Mouse (Mus musculus) heart, embryonic 14.5 days (tissue): ENCODE measurements around the gene Dlk1. TPM values are rescaled to one million over a fixed set of nuclear protein-coding genes. Genes with fewer than 3 reads are reported as not detected.
A peak's percentile ranks its signal among the peaks of the same experiment; 100 is the strongest.

Source experiments
- ATAC-seq: fragments of 200-750 bp; cut with Nextera tagmentation; 2 replicates; pipeline ENCODE4 v1.8.0; 2017; ENCODE audit warnings: low read depth, moderate TSS enrichment; ENCODE audit not compliant: insufficient number of reproducible peaks, insufficient read depth, low FRiP score
- H3K27ac ChIP-seq, 2 experiments: fragments of 200-500 bp in 1 of 2; fragments of 300-500 bp in 1 of 2; sonication (generic) in 1 of 2; replicated peaks in 1 of 2; 2 replicates each; pipeline ENCODE4 v1.5.1; 2012 to 2014; ENCODE audit warnings: low read depth in 2 of 2, low read length in 2 of 2, control low read depth in 1 of 2, mild to moderate bottlenecking in 1 of 2, mixed read lengths in 1 of 2; ENCODE audit not compliant: control insufficient read depth in 1 of 2, insufficient read depth in 1 of 2
- H3K27me3 ChIP-seq: fragments of 300-500 bp; sonication (generic); 2 replicates; pipeline ENCODE4 v1.6.1; 2014; ENCODE audit warnings: mild to moderate bottlenecking, low read length, control low read depth; ENCODE audit not compliant: control insufficient read depth, insufficient read depth
- H3K36me3 ChIP-seq: fragments of 300-500 bp; sonication (generic); 2 replicates; pipeline ENCODE4 v1.6.1; 2014; ENCODE audit warnings: mild to moderate bottlenecking, control low read depth, low read length, mixed read lengths; ENCODE audit not compliant: control insufficient read depth, insufficient read depth
- H3K4me1 ChIP-seq, 2 experiments: fragments of 200-500 bp in 1 of 2; fragments of 300-500 bp in 1 of 2; sonication (generic) in 1 of 2; 2 replicates each; pipeline ENCODE4 v1.6.1; 2012 to 2014; ENCODE audit warnings: low read length in 2 of 2, control low read depth in 1 of 2, mixed read lengths in 1 of 2; ENCODE audit not compliant: control insufficient read depth in 2 of 2, insufficient read depth in 2 of 2
- H3K4me2 ChIP-seq: fragments of 300-500 bp; sonication (generic); 2 replicates; pipeline ENCODE4 v1.6.1; 2014; ENCODE audit warnings: mild to moderate bottlenecking, low read length
- H3K4me3 ChIP-seq, 2 experiments: fragments of 200-500 bp in 1 of 2; fragments of 300-500 bp in 1 of 2; sonication (generic) in 1 of 2; 2 replicates each; pipeline ENCODE4 v1.5.1; 2012 to 2014; ENCODE audit warnings: low read length in 2 of 2, mild to moderate bottlenecking in 2 of 2, control low read depth in 1 of 2, low read depth in 1 of 2, moderate library complexity in 1 of 2; ENCODE audit not compliant: control insufficient read depth in 1 of 2, insufficient read depth in 1 of 2
- H3K9ac ChIP-seq: fragments of 300-500 bp; sonication (generic); 2 replicates; pipeline ENCODE4 v1.6.1; 2014; ENCODE audit warnings: mild to moderate bottlenecking, low read length
- H3K9me3 ChIP-seq: fragments of 300-500 bp; sonication (generic); 2 replicates; pipeline ENCODE4 v1.6.1; 2016; ENCODE audit warnings: low read length, control low read depth; ENCODE audit not compliant: control insufficient read depth
- WGBS: fragments of 180-500 bp; shearing (Covaris S2); extraction: QIAGEN DNeasy Blood & Tissue Kit; methylation state at CpG from one replicate; pipeline ENCODE4 v1.1.7; 2014; 5-methylcytosine and 5-hydroxymethylcytosine counted together
- polyA plus RNA-seq: library from polyadenylated mRNA; unstranded; fragments of >200 nt; fragmentation: Nextera tagmentation; extraction: Ambion mirVana; gene quantifications from 2 replicates; pipeline ENCODE4 v1.2.1, GENCODE M21; 2014

The Dlk1 gene
- polyA plus RNA-seq, 1 experiment from 2014 or later, result 84.4 TPM

DNA sequence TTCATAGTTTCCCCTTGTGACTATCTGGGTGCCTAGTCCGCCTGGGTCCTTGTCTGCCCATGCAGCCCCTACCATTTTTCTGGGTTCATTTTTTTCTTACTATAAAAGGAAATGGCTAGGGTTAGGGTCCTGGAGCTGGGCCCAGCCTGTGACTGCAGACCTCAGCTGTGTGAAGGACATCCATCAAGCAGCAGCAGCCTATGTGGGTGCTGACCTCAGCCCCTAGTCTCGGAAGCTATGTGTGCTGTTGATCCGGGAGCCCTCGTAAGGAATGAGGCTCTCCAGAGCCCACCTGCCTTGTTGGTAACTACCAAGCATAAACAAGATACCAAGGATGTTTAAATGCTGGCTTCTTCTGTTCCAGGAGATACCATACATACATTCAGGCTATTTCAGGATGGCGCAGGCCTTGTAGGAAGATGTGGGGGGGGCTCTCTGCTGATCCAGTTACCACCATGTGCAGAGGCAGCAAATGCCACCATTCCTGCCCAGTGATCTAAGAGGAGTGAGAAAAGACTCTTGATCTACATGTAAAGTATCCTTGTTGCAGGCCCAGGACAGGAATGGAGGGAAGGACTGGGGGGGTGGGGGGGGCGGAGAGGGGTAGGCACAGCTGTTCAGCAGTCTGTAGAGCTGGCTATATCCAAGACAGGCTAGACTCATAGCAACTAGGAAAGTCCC lies 49.9 kb downstream of the Dlk1 start:
- no peak overlapping the region for H3K4me2 ChIP-seq
- no peaks in the 10 kb centered on the region for H3K36me3 ChIP-seq
- H3K9me3 ChIP-seq, result no peaks in the 10 kb centered on the region
- peaks cover 4% of the 10 kb centered on the region; the same call in 1 of the 2 replicates for H3K27me3 ChIP-seq
- WGBS, result 69% methylated on average over 6 of the region's 6 CpGs
- no peak for ATAC-seq
- peaks cover 0 to 7% of the 10 kb centered on the region in 2 experiments; a peak in 1 of 4 replicates for H3K4me1 ChIP-seq
- no peak overlapping the region for H3K9ac ChIP-seq
- H3K27ac ChIP-seq, result no peak overlapping the region
- no peak overlapping the region for H3K4me3 ChIP-seq

DNA sequence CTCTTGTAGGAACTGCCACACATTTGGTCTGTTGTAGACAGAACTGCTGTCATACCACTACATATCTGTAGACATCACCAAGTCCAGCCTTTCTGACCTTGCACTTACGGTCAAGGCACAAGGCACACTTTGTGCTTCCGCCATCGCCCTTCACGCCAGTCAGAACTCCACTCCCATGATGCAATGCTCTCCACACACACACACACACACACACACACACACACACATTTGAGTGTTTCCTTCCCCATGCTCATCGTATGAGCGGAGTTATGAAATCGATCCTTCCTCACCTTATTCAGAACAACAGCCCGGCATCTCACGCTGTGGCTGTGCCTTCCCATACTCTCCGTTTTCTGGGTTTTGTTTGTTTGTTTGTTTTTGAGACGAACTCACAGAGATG lies 55.1 kb downstream of the Dlk1 start:
- Histone ChIP-seq H3K9me3 (no peaks in the 10 kb centered on the region), H3K27ac (no peak overlapping the region), H3K36me3 (no peaks in the 10 kb centered on the region), H3K9ac (no peak overlapping the region), H3K4me3 (no peak overlapping the region), H3K4me2 (no peak overlapping the region), H3K4me1 (peaks cover 6 to 12% of the 10 kb centered on the region in 2 experiments), H3K27me3 (peaks cover 4% of the 10 kb centered on the region)
- ATAC-seq, result no peak
- 83% methylated on average over 11 of the region's 11 CpGs for WGBS

DNA sequence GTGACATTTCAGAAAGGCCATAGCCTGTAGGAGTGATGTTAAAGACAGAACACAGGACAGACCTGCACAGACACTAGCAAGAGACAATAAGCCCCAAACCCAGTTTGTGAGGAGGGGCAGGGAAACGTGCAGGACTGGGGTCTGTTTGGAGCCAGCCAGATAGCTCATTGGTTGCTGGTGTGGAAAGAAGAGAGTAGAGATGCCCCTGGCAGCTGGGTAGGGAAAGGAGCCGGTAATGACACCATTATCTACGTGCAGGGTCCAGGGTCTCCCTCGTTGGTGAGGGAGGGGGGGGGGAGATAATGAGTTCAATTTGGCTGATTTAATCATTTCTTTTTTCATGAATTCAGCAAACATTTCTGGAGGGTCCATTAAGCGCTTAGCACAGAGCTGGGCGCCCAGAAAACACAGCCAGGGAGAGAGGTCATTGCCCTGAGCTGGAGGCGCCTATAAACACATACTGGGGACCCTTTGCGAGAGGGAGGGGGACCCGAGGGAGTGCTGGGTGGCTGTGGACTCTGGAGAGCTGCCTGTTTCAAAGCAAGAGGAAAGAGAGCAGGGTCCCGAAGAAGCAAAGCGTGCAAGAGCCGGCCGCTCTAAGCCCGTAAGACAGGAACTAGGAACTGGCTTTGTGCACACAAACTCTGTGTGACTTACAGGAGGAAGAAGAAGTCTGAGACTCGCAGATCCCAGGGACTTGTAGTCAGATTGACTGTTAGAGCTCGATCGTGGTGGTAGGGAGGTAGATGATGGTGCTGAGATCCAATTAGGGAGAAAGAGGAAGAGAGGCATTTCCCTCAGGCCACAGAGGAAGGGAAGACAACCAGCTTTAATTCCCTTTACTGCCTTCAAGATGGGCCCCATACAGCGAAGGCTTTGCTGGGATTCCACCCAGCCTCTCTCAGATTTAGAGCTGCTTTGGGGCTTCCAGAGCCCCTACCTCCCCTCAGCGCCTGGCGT lies 56.2 kb downstream of the Dlk1 start:
- Histone ChIP-seq H3K36me3 (no peaks in the 10 kb centered on the region), H3K4me2 (no peak overlapping the region), H3K4me1 (peaks cover 14 to 18% of the 10 kb centered on the region in 2 experiments), H3K27ac (no peak overlapping the region), H3K27me3 (peaks cover 3% of the 10 kb centered on the region), H3K4me3 (no peak overlapping the region), H3K9ac (no peak overlapping the region), H3K9me3 (no peaks in the 10 kb centered on the region)
- no peak for ATAC-seq
- WGBS, result 55% methylated on average over 20 of the region's 20 CpGs

DNA sequence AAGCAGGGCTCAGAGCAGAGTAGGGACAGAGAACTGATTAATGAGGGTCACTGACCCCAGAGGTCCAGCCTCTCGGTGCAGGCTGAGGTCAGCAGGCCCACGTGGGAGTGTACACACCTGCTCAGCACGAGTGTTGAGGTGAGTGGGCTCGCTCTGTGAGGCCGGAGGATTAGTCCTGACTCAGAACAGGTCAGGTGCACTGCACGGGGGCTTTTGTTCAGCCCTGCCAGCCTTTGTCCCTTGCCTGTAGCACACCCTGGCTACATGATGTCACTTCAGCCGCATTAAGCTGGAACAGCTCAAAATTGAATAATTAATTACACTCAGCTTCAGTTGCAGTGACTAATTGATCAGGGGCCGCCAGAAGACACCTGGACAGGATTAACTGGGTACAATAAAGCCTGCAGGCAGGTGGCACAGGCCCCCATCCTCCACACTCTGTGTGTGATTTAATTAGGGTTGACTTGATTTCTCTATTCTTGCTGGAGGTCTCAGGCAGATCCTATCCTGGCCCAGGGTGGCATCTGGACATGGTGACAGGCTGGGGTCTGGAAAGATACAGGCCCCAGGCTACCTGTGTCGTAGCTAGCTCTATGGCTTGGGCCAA lies 57.0 kb downstream of the Dlk1 start:
- H3K27ac ChIP-seq, result no peak overlapping the region

DNA sequence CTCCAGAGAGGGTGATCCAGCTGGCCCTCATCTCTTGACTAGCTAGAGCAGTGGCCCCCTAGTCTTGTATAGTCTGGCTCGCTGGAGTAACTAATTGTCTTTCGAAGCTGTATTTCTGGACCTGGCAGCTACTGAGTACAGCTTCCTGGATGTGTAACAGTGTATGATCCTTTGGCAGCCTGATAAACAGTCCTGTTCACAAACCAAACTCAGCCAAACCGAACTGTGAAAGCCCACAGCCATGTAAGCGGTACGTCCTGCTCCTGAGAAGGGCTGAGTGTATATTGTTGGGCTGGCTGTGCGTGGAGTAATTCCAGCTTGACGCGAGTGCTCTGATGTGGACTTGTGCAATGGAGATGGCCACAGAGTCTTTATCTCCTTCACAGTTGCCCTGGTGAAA lies 57.6 kb downstream of the Dlk1 start:
- no peak for ATAC-seq
- WGBS, result 48% methylated on average over 8 of the region's 8 CpGs
- Histone ChIP-seq H3K9ac (no peak overlapping the region), H3K4me1 (peaks cover 14 to 18% of the 10 kb centered on the region in 2 experiments), H3K27ac (no peak overlapping the region), H3K9me3 (no peaks in the 10 kb centered on the region), H3K36me3 (no peaks in the 10 kb centered on the region), H3K4me2 (no peak overlapping the region), H3K4me3 (no peak overlapping the region), H3K27me3 (no peaks in the 10 kb centered on the region; the same call in 1 of the 2 replicates)

More for the DNA sequence above, 57.0 kb downstream of the Dlk1 start:
- H3K27me3 ChIP-seq, result no peaks in the 10 kb centered on the region; the same call in 1 of the 2 replicates
- H3K36me3 ChIP-seq, result no peaks in the 10 kb centered on the region
- H3K4me1 ChIP-seq, result peaks cover 14 to 18% of the 10 kb centered on the region in 2 experiments
- no peak overlapping the region for H3K4me3 ChIP-seq
- WGBS, result 70% methylated on average over 9 of the region's 9 CpGs
- H3K9me3 ChIP-seq, result no peaks in the 10 kb centered on the region
- no peak overlapping the region for H3K9ac ChIP-seq
- H3K4me2 ChIP-seq, result no peak overlapping the region
- no peak for ATAC-seq

DNA sequence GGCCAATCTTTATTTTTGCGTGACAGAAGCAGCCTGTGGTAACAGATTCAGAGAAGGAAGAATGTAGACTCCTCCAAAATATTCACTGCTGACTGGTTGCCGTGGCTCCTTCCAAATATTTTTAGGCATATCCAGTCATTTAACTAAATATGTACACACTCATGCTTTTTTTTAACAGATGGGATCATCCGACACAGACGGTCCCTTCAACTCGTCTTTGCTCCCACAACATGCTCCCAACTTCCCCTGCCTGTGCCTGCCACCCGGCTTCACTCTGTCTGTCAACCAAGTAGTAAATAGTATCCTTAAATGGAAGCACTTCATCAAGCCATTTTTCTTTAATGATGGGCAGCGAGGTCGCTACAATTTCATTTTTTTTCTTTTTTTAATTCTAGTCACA lies 58.8 kb downstream of the Dlk1 start:
- Histone ChIP-seq H3K4me1 (peaks cover 15 to 22% of the 10 kb centered on the region in 2 experiments), H3K4me3 (no peak overlapping the region), H3K27me3 (no peaks in the 10 kb centered on the region; the same call in 1 of the 2 replicates), H3K4me2 (no peak overlapping the region), H3K27ac (no peak overlapping the region), H3K9me3 (no peaks in the 10 kb centered on the region), H3K36me3 (no peaks in the 10 kb centered on the region), H3K9ac (no peak overlapping the region)
- no peak for ATAC-seq
- 88% methylated on average over 8 of the region's 8 CpGs for WGBS

DNA sequence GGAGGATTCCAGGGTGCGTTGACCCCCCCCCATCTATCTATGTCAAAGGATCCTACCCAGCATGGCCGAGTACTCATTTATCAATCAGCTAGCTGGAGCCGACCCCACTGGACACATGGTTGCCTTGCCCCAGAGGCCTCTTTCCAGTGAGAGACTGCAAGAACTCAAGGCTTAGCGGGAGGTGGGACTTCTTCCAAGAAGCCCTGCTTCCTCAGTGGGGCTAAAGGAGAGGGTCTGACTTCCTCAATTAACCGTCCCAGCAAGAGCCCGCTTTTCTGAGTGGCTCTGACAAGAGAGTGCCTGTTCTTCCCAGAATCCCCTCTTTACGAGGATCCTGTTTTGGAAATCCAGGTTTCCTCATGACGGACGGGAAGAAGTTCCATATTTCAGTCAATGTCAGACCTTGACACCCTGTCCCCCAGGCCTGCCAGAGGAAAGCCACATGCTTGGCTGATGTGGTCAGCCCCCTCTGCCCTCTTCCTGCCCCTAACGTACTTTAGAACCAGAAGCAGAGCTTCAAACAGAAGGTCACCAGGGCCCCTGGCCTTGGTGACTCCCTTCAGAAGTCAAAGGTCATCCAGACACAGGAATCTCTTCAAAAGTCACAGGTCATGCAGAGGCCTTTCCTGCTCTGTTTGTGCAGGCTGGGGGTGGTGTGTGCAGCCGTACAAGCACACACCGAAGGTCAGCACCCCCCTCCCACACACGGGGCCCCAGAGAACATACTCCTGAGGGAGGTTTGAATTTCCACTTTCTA lies 59.7 kb downstream of the Dlk1 start:
- Histone ChIP-seq H3K4me2 (no peak overlapping the region), H3K36me3 (no peaks in the 10 kb centered on the region), H3K4me1 (peaks cover 23 to 29% of the 10 kb centered on the region in 2 experiments), H3K9ac (peak overlapping the region; percentile 16; the same call in 1 of the 2 replicates), H3K4me3 (no peak overlapping the region), H3K9me3 (no peaks in the 10 kb centered on the region), H3K27ac (no peak overlapping the region), H3K27me3 (no peaks in the 10 kb centered on the region; the same call in 1 of the 2 replicates)
- 50% methylated on average over 13 of the region's 13 CpGs for WGBS
- no peak for ATAC-seq
